Mouse (Mus musculus): ENCODE results near the gene Kcnq2. TPM values are rescaled to one million over a fixed set of nuclear protein-coding genes. Genes with fewer than 3 reads are reported as not detected.

The Kcnq2 gene
- total and polyA plus RNA-seq, 3 experiments, result 0.19 to 0.57 TPM; not detected in 1

DNA sequence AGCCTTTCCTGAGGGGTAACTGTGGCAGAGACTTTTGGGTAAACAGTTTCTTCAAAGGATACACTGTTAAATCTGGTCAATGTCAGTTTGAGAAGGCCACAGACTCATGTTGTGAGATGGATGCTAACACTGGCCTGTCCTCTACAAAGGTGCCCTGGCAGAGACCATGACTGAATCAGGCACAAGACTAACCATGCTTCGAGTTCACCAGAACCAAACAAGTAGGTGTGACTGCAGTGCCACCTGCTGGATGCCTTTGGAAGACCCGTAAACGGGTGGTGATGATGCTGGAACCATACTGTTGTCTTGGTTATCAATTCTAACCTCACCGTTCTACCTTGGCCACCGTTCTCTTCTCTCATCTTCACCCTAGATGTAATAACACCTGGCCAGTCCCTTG, 75.0 kb downstream of the Kcnq2 start (continued):
- TF ChIP-seq E2F4 (IDR thresholded peaks at IDR 0.05; ENCODE audit: borderline replicate concordance, low read depth, low read length) (no peak), ZKSCAN1 (IDR thresholded peaks at IDR 0.05; ENCODE audit: low read depth, low read length) (no peak), RAD21 (IDR thresholded peaks at IDR 0.05; ENCODE audit: low read depth, low read length) (peak; percentile 85), JUND (IDR thresholded peaks at IDR 0.05; ENCODE audit: low read depth, low read length) (0 out of 2 replicates have a peak, but pooled peaks have one; percentile 32), MEF2A (IDR thresholded peaks at IDR 0.05; ENCODE audit: extremely low read depth, insufficient replicate concordance, low read depth, low read length, poor library complexity, severe bottlenecking) (no peak), USF1 (IDR thresholded peaks at IDR 0.05; ENCODE audit: low read depth, low read length) (no peak), TCF12 (IDR thresholded peaks at IDR 0.05; ENCODE audit: low read depth, low read length) (no peak), ETS1 (IDR thresholded peaks at IDR 0.05; ENCODE audit: low read depth, low read length) (no peak), ZC3H11A (IDR thresholded peaks at IDR 0.05; ENCODE audit: low read depth, low read length) (peak; percentile 43; the same call in 1 of the 2 replicates), MXI1 (IDR thresholded peaks at IDR 0.05; ENCODE audit: low read depth, low read length) (no peak), CTCF (IDR thresholded peaks at IDR 0.05 in 2 of 3, conservative IDR thresholded peaks at IDR 0.05 in 1 of 3; ENCODE audit: control insufficient read depth in 1 of 3, insufficient read depth in 1 of 3, low read depth in 2 of 3, low read length in 3 of 3, poor library complexity in 1 of 3, severe bottlenecking in 1 of 3) (peak; percentile 87 to 94 (median 92)), POLR2AphosphoS5 (IDR thresholded peaks at IDR 0.05; ENCODE audit: borderline replicate concordance, low read depth, low read length) (no peak), NRF1 (IDR thresholded peaks at IDR 0.05; ENCODE audit: insufficient read depth, low read depth, low read length, poor library complexity, severe bottlenecking) (no peak), UBTF (IDR thresholded peaks at IDR 0.05; ENCODE audit: borderline replicate concordance, insufficient read depth, low read depth, low read length) (no peak)

DNA sequence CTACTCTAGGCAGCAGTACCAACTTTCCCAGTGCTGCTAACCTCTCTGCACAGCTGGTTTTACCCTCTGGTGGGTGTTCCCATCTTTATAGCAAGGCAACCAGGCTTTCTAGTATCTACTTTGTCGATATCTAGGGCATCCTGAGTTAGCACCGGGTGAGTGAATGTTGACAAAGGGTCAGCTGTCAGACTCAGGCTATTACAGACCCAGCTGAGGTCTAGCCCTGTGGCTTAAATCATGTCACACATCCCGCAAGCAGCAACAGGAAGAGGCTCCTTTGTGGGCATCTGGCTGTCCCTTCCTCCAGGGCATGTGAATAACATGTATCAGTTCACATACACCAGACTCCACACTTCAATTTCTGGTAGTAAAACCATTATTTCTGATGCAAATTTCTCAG, 76.9 kb downstream of the Kcnq2 start:
- Histone ChIP-seq H3K79me2 (ENCODE audit: control insufficient read depth, insufficient read depth, low read length, poor library complexity) (no peaks in the 10 kb centered on the region), H3K36me3 (ENCODE audit: control insufficient read depth in 1 of 2, insufficient read depth in 2 of 2, low read length in 2 of 2) (no peaks in the 10 kb centered on the region), H3K9me3 (replicated peaks; ENCODE audit: insufficient read depth, low read length) (no peaks in the 10 kb centered on the region), H3K4me3 (ENCODE audit: control insufficient read depth in 1 of 2, insufficient read depth in 1 of 2, low read depth in 2 of 2, low read length in 2 of 2) (no peak overlapping the region), H3K27me3 (ENCODE audit: control insufficient read depth in 1 of 2, insufficient read depth in 2 of 2, low read length in 2 of 2) (peaks cover 5 to 11% of the 10 kb centered on the region in 2 experiments; a peak in 3 of 4 replicates), H3K27ac (ENCODE audit: control insufficient read depth, low read depth, low read length) (no peak overlapping the region), H3K4me1 (ENCODE audit: control insufficient read depth in 1 of 2, insufficient read depth in 2 of 2, low read length in 2 of 2) (no peaks in the 10 kb centered on the region), H3K9ac (ENCODE audit: control insufficient read depth, low read depth, low read length, poor library complexity, severe bottlenecking) (no peak overlapping the region)
- DNase-seq (ENCODE audit: low read depth, low spot score), result no peak
- TF ChIP-seq MEF2A (IDR thresholded peaks at IDR 0.05; ENCODE audit: extremely low read depth, insufficient replicate concordance, low read depth, low read length, poor library complexity, severe bottlenecking) (no peak), TAL1 (IDR thresholded peaks at IDR 0.05; ENCODE audit: low read length) (no peak), BHLHE40 (IDR thresholded peaks at IDR 0.05; ENCODE audit: borderline replicate concordance, low read depth, low read length) (no peak), MAZ (IDR thresholded peaks at IDR 0.05; ENCODE audit: low read depth, low read length) (no peak)

GRCm38 (mm10) chr2:181057341-181057740, 77.8 kb downstream of the Kcnq2 start:
- H3K27me3 ChIP-seq (ENCODE audit: control insufficient read depth in 1 of 2, insufficient read depth in 2 of 2, low read length in 2 of 2), result peaks cover 4 to 11% of the 10 kb centered on the region in 2 experiments; a peak in 3 of 4 replicates

More at GRCm38 (mm10) chr2:181057341-181057740, 77.8 kb downstream of the Kcnq2 start:
- no peak for DNase-seq (ENCODE audit: low read depth, low spot score)
- Histone ChIP-seq H3K9ac (ENCODE audit: control insufficient read depth, low read depth, low read length, poor library complexity, severe bottlenecking) (no peak overlapping the region), H3K4me3 (ENCODE audit: control insufficient read depth in 1 of 2, insufficient read depth in 1 of 2, low read depth in 2 of 2, low read length in 2 of 2) (no peak overlapping the region), H3K27ac (ENCODE audit: control insufficient read depth, low read depth, low read length) (no peak overlapping the region), H3K79me2 (ENCODE audit: control insufficient read depth, insufficient read depth, low read length, poor library complexity) (no peaks in the 10 kb centered on the region), H3K9me3 (replicated peaks; ENCODE audit: insufficient read depth, low read length) (no peaks in the 10 kb centered on the region), H3K4me1 (ENCODE audit: control insufficient read depth in 1 of 2, insufficient read depth in 2 of 2, low read length in 2 of 2) (no peaks in the 10 kb centered on the region), H3K36me3 (ENCODE audit: control insufficient read depth in 1 of 2, insufficient read depth in 2 of 2, low read length in 2 of 2) (no peaks in the 10 kb centered on the region)
- TF ChIP-seq RCOR1 (IDR thresholded peaks at IDR 0.05; ENCODE audit: low read depth, low read length) (no peak), CTCF (IDR thresholded peaks at IDR 0.05 in 2 of 3, conservative IDR thresholded peaks at IDR 0.05 in 1 of 3; ENCODE audit: control insufficient read depth in 1 of 3, insufficient read depth in 1 of 3, low read depth in 2 of 3, low read length in 3 of 3, poor library complexity in 1 of 3, severe bottlenecking in 1 of 3) (no peak), NRF1 (IDR thresholded peaks at IDR 0.05; ENCODE audit: insufficient read depth, low read depth, low read length, poor library complexity, severe bottlenecking) (no peak), ZNF384 (IDR thresholded peaks at IDR 0.05; ENCODE audit: low read depth, low read length) (no peak), HCFC1 (IDR thresholded peaks at IDR 0.05; ENCODE audit: low read depth, low read length) (no peak), GABPA (IDR thresholded peaks at IDR 0.05; ENCODE audit: low read depth, low read length) (no peak), E2F4 (IDR thresholded peaks at IDR 0.05; ENCODE audit: borderline replicate concordance, low read depth, low read length) (no peak), MYC (IDR thresholded peaks at IDR 0.05; ENCODE audit: low read depth, low read length) (no peak), MAX (IDR thresholded peaks at IDR 0.05; ENCODE audit: low read length) (no peak), MAFK (IDR thresholded peaks at IDR 0.05; ENCODE audit: borderline replicate concordance, low read depth, low read length) (no peak), POLR2AphosphoS2 (IDR thresholded peaks at IDR 0.05; ENCODE audit: low read length) (no peak), EP300 (IDR thresholded peaks at IDR 0.05; ENCODE audit: low read depth in 1 of 2, low read length in 2 of 2) (no peak), MXI1 (IDR thresholded peaks at IDR 0.05; ENCODE audit: low read depth, low read length) (no peak), JUND (IDR thresholded peaks at IDR 0.05; ENCODE audit: low read depth, low read length) (no peak), USF1 (IDR thresholded peaks at IDR 0.05; ENCODE audit: low read depth, low read length) (no peak), MAZ (IDR thresholded peaks at IDR 0.05; ENCODE audit: low read depth, low read length) (no peak), UBTF (IDR thresholded peaks at IDR 0.05; ENCODE audit: borderline replicate concordance, insufficient read depth, low read depth, low read length) (no peak)
